Mouse (Mus musculus): ENCODE data around the gene Wee2. TPM values are rescaled to one million over a fixed set of nuclear protein-coding genes. Genes with fewer than 3 reads are reported as not detected.

Wee2 gene
- total and polyA plus RNA-seq, 3 experiments = 0.16 TPM; not detected in 2

- DNase-seq (ENCODE audit: low spot score) (no peak), ATAC-seq (ENCODE audit: extremely low read depth, insufficient number of reproducible peaks, low FRiP score, poor library complexity, severe bottlenecking) (no peak)
- no peaks in the 10 kb centered on the region for H3K36me3 ChIP-seq (replicated peaks)
- H3K4me1 ChIP-seq (ENCODE audit: insufficient read depth, low read depth, low read length) = peaks cover 2% of the 10 kb centered on the region; the same call in 1 of the 2 replicates
- H3K9me3 ChIP-seq (replicated peaks) = no peaks in the 10 kb centered on the region
- no peak overlapping the region for H3K4me3 ChIP-seq (ENCODE audit: low read depth, low read length)
- H3K27me3 ChIP-seq (ENCODE audit: insufficient read depth, low read length) = peaks cover 30% of the 10 kb centered on the region
- TF ChIP-seq POLR2AphosphoS5 (IDR thresholded peaks at IDR 0.05; ENCODE audit: insufficient replicate concordance, low read depth, low read length) (no peak), GATA2 (IDR thresholded peaks at IDR 0.05; ENCODE audit: borderline replicate concordance, low read depth, low read length) (no peak), CTCF (IDR thresholded peaks at IDR 0.05; ENCODE audit: low read depth, low read length) (no peak), GATA1 (IDR thresholded peaks at IDR 0.05; ENCODE audit: borderline replicate concordance, low read length) (no peak), TAL1 (conservative IDR thresholded peaks at IDR 0.05; ENCODE audit: low read depth, low read length) (no peak)
Observed at GRCm38 (mm10) chr6:40427441-40427840, 11.4 kb upstream of the Wee2 start.

- H3K27me3 ChIP-seq (ENCODE audit: insufficient read depth, low read length) = peaks cover 40% of the 10 kb centered on the region
- H3K4me3 ChIP-seq (ENCODE audit: low read depth, low read length) = no peak overlapping the region
- H3K4me1 ChIP-seq (ENCODE audit: insufficient read depth, low read depth, low read length) = no peaks in the 10 kb centered on the region
- DNase-seq (ENCODE audit: low spot score) = no peak
- H3K36me3 ChIP-seq (replicated peaks) = no peaks in the 10 kb centered on the region
- ATAC-seq (ENCODE audit: extremely low read depth, insufficient number of reproducible peaks, low FRiP score, poor library complexity, severe bottlenecking) = no peak
- TF ChIP-seq GATA2 (IDR thresholded peaks at IDR 0.05; ENCODE audit: borderline replicate concordance, low read depth, low read length) = no peak
- TF ChIP-seq POLR2AphosphoS5 (IDR thresholded peaks at IDR 0.05; ENCODE audit: insufficient replicate concordance, low read depth, low read length) = no peak
- no peak for TF ChIP-seq TAL1 (conservative IDR thresholded peaks at IDR 0.05; ENCODE audit: low read depth, low read length)
- no peak for TF ChIP-seq CTCF (IDR thresholded peaks at IDR 0.05; ENCODE audit: low read depth, low read length)
- TF ChIP-seq GATA1 (IDR thresholded peaks at IDR 0.05; ENCODE audit: borderline replicate concordance, low read length) = no peak
- H3K9me3 ChIP-seq (replicated peaks) = no peaks in the 10 kb centered on the region
Observed at GRCm38 (mm10) chr6:40428696-40429095, 10.2 kb upstream of the Wee2 start.

- Histone ChIP-seq H3K36me3 (replicated peaks) (no peaks in the 10 kb centered on the region), H3K4me1 (ENCODE audit: insufficient read depth, low read depth, low read length) (no peaks in the 10 kb centered on the region), H3K4me3 (ENCODE audit: low read depth, low read length) (no peak overlapping the region), H3K9me3 (replicated peaks) (no peaks in the 10 kb centered on the region), H3K27me3 (ENCODE audit: insufficient read depth, low read length) (peaks cover 42% of the 10 kb centered on the region)
- no peak for DNase-seq (ENCODE audit: low spot score)
- no peak for TF ChIP-seq GATA2 (IDR thresholded peaks at IDR 0.05; ENCODE audit: borderline replicate concordance, low read depth, low read length)
- no peak for ATAC-seq (ENCODE audit: extremely low read depth, insufficient number of reproducible peaks, low FRiP score, poor library complexity, severe bottlenecking)
Observed at GRCm38 (mm10) chr6:40429521-40429931, 9.4 kb upstream of the Wee2 start.

- Histone ChIP-seq H3K4me1 (ENCODE audit: insufficient read depth, low read depth, low read length) (no peaks in the 10 kb centered on the region), H3K27me3 (ENCODE audit: insufficient read depth, low read length) (peaks cover 49% of the 10 kb centered on the region), H3K9me3 (replicated peaks) (no peaks in the 10 kb centered on the region), H3K36me3 (replicated peaks) (no peaks in the 10 kb centered on the region), H3K4me3 (ENCODE audit: low read depth, low read length) (no peak overlapping the region)
- ATAC-seq (ENCODE audit: extremely low read depth, insufficient number of reproducible peaks, low FRiP score, poor library complexity, severe bottlenecking) (no peak), DNase-seq (ENCODE audit: low spot score) (no peak)
- no peak for TF ChIP-seq POLR2AphosphoS5 (IDR thresholded peaks at IDR 0.05; ENCODE audit: insufficient replicate concordance, low read depth, low read length)
- TF ChIP-seq GATA1 (IDR thresholded peaks at IDR 0.05; ENCODE audit: borderline replicate concordance, low read length) = no peak
- no peak for TF ChIP-seq CTCF (IDR thresholded peaks at IDR 0.05; ENCODE audit: low read depth, low read length)
- TF ChIP-seq GATA2 (IDR thresholded peaks at IDR 0.05; ENCODE audit: borderline replicate concordance, low read depth, low read length) = no peak
- no peak for TF ChIP-seq TAL1 (conservative IDR thresholded peaks at IDR 0.05; ENCODE audit: low read depth, low read length)
Observed at GRCm38 (mm10) chr6:40430251-40430650, 8.6 kb upstream of the Wee2 start.

GRCm38 (mm10) chr6:40430878-40431277 is 8.0 kb upstream of the Wee2 start:
- no peak for ATAC-seq (ENCODE audit: extremely low read depth, insufficient number of reproducible peaks, low FRiP score, poor library complexity, severe bottlenecking)
- H3K4me1 ChIP-seq (ENCODE audit: insufficient read depth, low read depth, low read length) = peaks cover 3% of the 10 kb centered on the region; the same call in 1 of the 2 replicates
- no peak for TF ChIP-seq GATA1 (IDR thresholded peaks at IDR 0.05; ENCODE audit: borderline replicate concordance, low read length)
- TF ChIP-seq TAL1 (conservative IDR thresholded peaks at IDR 0.05; ENCODE audit: low read depth, low read length) = no peak
- no peak for TF ChIP-seq CTCF (IDR thresholded peaks at IDR 0.05; ENCODE audit: low read depth, low read length)
- no peak for TF ChIP-seq GATA2 (IDR thresholded peaks at IDR 0.05; ENCODE audit: borderline replicate concordance, low read depth, low read length)
- no peak for TF ChIP-seq POLR2AphosphoS5 (IDR thresholded peaks at IDR 0.05; ENCODE audit: insufficient replicate concordance, low read depth, low read length)

GRCm38 (mm10) chr6:40431356-40431755 is 7.5 kb upstream of the Wee2 start:
- no peaks in the 10 kb centered on the region for H3K9me3 ChIP-seq (replicated peaks)
- ATAC-seq (ENCODE audit: extremely low read depth, insufficient number of reproducible peaks, low FRiP score, poor library complexity, severe bottlenecking) (peak; percentile 8; the same call in 1 of the 2 replicates), DNase-seq (ENCODE audit: low spot score) (no peak)
- H3K36me3 ChIP-seq (replicated peaks) = no peaks in the 10 kb centered on the region
- peaks cover 6% of the 10 kb centered on the region for H3K4me1 ChIP-seq (ENCODE audit: insufficient read depth, low read depth, low read length)
- H3K4me3 ChIP-seq (ENCODE audit: low read depth, low read length) = no peak overlapping the region
- TF ChIP-seq GATA2 (IDR thresholded peaks at IDR 0.05; ENCODE audit: borderline replicate concordance, low read depth, low read length) (no peak), CTCF (IDR thresholded peaks at IDR 0.05; ENCODE audit: low read depth, low read length) (no peak), TAL1 (conservative IDR thresholded peaks at IDR 0.05; ENCODE audit: low read depth, low read length) (no peak), POLR2AphosphoS5 (IDR thresholded peaks at IDR 0.05; ENCODE audit: insufficient replicate concordance, low read depth, low read length) (no peak), GATA1 (IDR thresholded peaks at IDR 0.05; ENCODE audit: borderline replicate concordance, low read length) (no peak)
- peaks cover 56% of the 10 kb centered on the region for H3K27me3 ChIP-seq (ENCODE audit: insufficient read depth, low read length)

More at GRCm38 (mm10) chr6:40430878-40431277, 8.0 kb upstream of the Wee2 start:
- no peak for DNase-seq (ENCODE audit: low spot score)
- Histone ChIP-seq H3K9me3 (replicated peaks) (no peaks in the 10 kb centered on the region), H3K36me3 (replicated peaks) (no peaks in the 10 kb centered on the region), H3K27me3 (ENCODE audit: insufficient read depth, low read length) (peaks cover 51% of the 10 kb centered on the region), H3K4me3 (ENCODE audit: low read depth, low read length) (no peak overlapping the region)

Measured in G1E (cell line).